Mouse (Mus musculus): ENCODE measurements around the gene Olfr853. TPM values are rescaled to one million over a fixed set of nuclear protein-coding genes. Genes with fewer than 3 reads are reported as not detected.

The Olfr853 gene
- not detected for polyA plus RNA-seq (2017; shearing (Covaris generic))

DNA sequence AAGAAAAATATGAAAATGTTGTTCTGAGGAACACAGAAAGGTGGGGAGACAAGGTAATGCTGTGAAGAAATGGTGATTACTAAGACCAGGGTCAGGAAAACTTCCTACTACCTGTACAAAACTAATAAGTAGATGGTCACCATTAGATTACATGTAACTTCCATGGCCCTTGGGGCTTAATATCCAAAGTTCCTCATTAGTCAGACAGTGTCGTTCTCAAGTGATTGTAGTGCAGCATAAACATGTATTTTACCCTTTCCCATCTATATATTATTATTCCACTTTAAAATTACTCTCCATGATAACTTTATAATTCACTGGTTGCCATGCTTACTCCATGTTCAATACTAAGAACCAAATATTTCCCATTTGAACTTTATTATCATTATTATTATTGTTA is at the start of gene Olfr853:
Olfr853 (minus strand) TSS at position 101 of the 400 bp plus-strand sequence.

DNA sequence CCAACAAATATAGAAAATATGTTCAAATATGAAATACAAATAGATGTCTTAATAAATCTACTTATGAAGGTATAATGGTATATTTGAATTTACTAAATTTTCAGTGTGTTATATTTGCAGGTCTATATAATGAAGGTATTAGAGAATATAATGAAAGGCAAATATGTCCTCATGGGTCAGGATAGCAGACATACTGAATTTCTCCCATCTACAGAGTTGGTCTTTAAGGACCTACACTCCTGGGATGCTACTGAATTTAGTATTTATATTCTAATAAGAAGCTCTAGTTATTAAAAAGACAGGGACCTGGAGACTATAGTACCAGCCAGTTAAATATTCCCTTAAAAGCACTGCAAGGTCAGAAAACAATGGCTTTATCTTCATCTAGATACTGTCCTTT is 41.4 kb upstream of the Olfr853 start, which contains the start of gene Olfr855:
Olfr855 (plus strand) TSS at position 301 of the 400 bp plus-strand sequence.

DNA sequence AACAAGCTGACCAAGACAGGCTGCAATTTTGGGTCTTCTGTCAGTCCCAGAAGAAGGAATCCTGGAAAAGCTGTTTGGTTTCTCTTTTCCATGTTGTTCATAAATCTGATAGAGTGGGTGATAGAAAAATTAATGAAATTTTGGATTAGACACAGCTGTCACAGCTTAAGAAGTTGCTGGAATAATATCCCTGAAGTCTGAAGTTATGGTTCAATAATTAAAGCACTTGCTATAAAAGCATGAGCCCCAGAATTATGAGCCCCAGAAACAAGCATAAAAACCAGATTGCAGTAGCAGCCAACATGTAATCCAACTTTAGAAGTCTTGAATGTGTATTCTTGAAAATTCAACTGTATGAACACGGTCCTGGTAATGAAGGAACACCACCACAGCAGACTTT is 26.4 kb upstream of the Olfr853 start, which contains the start of gene Olfr854:
Olfr854 (minus strand) TSS at position 101 of the 400 bp plus-strand sequence.

DNA sequence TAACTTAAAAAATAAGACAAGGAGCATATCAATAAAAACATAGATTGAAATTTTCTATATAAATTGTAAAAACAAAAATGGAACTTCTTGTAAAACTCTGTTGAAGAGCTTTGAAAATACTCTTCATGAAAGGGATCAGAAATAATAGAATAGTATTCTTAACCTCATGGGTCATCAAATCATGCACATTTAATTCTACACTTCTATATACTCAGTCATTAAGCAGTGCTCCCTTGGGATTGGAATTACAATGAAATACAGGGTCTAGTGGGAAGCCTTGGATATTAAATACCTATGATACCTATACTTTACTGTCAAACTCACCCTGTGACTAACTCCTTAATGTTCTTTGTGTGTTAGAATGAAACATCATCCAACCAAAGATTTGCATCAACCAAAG is 47.9 kb downstream of the Olfr853 start, which contains the start of gene Olfr851:
Olfr851 (plus strand) TSS at position 301 of the 400 bp plus-strand sequence.

Other genes starting within 250 kb of the Olfr853 start
- gene Olfr844, start 224.7 kb downstream of the Olfr853 start, polyA plus RNA-seq (2017; shearing (Covaris generic)), result not detected
- gene Olfr845, start 204.6 kb downstream of the Olfr853 start, polyA plus RNA-seq (2017; shearing (Covaris generic)), result not detected
- gene Olfr846, start 177.1 kb downstream of the Olfr853 start, polyA plus RNA-seq (2017; shearing (Covaris generic)), result not detected
- not detected for gene Olfr847, start 162.4 kb downstream of the Olfr853 start, polyA plus RNA-seq (2017; shearing (Covaris generic))
- gene Olfr849, start 100.8 kb downstream of the Olfr853 start, polyA plus RNA-seq (2017; shearing (Covaris generic)), result not detected
- gene Olfr850, start 62.8 kb downstream of the Olfr853 start, polyA plus RNA-seq (2017; shearing (Covaris generic)), result not detected
- not detected for gene Olfr851, start 47.8 kb downstream of the Olfr853 start, polyA plus RNA-seq (2017; shearing (Covaris generic))
- not detected for gene Olfr854, start 26.3 kb upstream of the Olfr853 start, polyA plus RNA-seq (2017; shearing (Covaris generic))
- gene Olfr855, start 41.5 kb upstream of the Olfr853 start, polyA plus RNA-seq (2017; shearing (Covaris generic)), result not detected
- gene Zfp317, start 81.0 kb upstream of the Olfr853 start, polyA plus RNA-seq (2017; shearing (Covaris generic)), result 25.3 TPM
- not detected for gene Olfr857, start 168.4 kb upstream of the Olfr853 start, polyA plus RNA-seq (2017; shearing (Covaris generic))
- not detected for gene Olfr58, start 239.2 kb upstream of the Olfr853 start, polyA plus RNA-seq (2017; shearing (Covaris generic))

All from effector memory CD4-positive, alpha-beta T cell, adult 7 months (primary cell).